Mouse (Mus musculus): ENCODE results near the gene Adra1b. TPM values are rescaled to one million over a fixed set of nuclear protein-coding genes. Genes with fewer than 3 reads are reported as not detected.

Adra1b gene
- polyA plus RNA-seq, 1 experiment = not detected

DNA sequence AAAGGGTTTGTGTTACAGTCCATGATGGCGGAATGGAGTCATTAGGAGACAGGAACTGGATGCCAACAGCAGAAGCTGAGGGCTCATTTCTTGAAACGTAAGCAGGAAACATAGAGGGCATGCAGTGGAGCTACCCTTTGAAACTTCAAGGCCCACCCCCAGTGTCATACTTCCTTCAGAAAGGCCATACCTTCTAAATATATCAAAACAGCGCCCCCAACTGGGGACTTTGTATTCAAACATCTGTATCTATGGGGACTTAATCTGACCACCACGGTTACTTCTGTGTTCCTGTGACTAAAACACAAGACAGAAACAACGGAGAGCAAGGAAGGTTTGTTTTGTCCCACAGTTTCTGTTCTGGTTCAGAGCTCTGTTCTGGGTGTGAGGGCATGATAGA lies 145.6 kb downstream of the Adra1b start:
- Histone ChIP-seq H3K27me3 (replicated peaks) (peaks cover 3% of the 10 kb centered on the region), H3K9me3 (no peaks in the 10 kb centered on the region), H3K4me1 (peaks cover 40% of the 10 kb centered on the region), H3K36me3 (replicated peaks; ENCODE audit: low read length) (no peaks in the 10 kb centered on the region), H3K4me3 (replicated peaks) (no peak overlapping the region)
- TF ChIP-seq FLI1 (IDR thresholded peaks at IDR 0.05; ENCODE audit: low read length) = no peak
- no peak for TF ChIP-seq GATA1 (IDR thresholded peaks at IDR 0.05; ENCODE audit: borderline replicate concordance, low read length)

DNA sequence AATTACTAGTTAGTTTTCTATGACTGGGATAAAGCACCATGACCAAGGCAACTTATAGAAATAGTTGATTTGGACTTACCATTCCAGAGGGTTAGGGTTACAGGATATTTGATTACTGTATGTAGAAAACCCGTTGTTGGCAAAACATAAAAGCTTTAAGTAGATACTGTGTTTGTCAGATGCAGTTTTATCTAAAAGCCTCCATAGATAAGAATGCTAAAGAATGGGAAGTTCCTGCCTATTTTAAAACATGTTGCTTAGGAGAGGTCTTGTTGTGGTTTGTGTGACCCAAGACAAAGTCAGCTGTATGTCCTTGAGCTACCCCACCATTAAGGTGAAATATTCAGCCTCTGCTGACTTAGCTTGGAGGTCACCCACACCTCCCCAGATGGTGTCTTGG lies 146.4 kb downstream of the Adra1b start:
- no peak overlapping the region for H3K4me3 ChIP-seq (replicated peaks)

DNA sequence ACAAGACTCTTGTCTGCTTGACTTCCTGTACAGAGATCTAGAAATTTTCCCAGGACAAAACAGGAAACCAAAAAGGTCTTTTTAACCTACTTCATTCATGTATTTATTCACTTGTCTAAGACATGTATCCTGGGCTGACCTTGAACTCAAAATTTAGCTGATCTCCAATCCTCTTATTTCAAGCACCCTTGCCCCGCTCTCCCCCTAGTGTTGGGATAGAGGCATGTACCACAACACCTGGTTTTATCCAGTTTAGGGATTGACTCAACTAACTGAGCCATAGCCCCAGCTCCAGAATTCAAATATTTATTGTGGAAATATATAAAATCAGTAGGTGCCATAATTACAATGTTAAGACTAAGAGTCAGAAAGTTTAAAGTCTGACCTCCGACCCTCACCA lies 149.5 kb downstream of the Adra1b start:
- Histone ChIP-seq H3K36me3 (replicated peaks; ENCODE audit: low read length) (no peaks in the 10 kb centered on the region), H3K4me3 (replicated peaks) (no peak overlapping the region), H3K9me3 (no peaks in the 10 kb centered on the region), H3K4me1 (peaks cover 48% of the 10 kb centered on the region), H3K27me3 (replicated peaks) (peaks cover 3% of the 10 kb centered on the region)
- TF ChIP-seq GATA1 (IDR thresholded peaks at IDR 0.05; ENCODE audit: borderline replicate concordance, low read length) (no peak), FLI1 (IDR thresholded peaks at IDR 0.05; ENCODE audit: low read length) (no peak)

More for the DNA sequence above, 146.4 kb downstream of the Adra1b start:
- TF ChIP-seq FLI1 (IDR thresholded peaks at IDR 0.05; ENCODE audit: low read length) (no peak), GATA1 (IDR thresholded peaks at IDR 0.05; ENCODE audit: borderline replicate concordance, low read length) (no peak)
- H3K27me3 ChIP-seq (replicated peaks) = peaks cover 3% of the 10 kb centered on the region
- no peaks in the 10 kb centered on the region for H3K9me3 ChIP-seq
- H3K36me3 ChIP-seq (replicated peaks; ENCODE audit: low read length) = no peaks in the 10 kb centered on the region
- H3K4me1 ChIP-seq = peaks cover 40% of the 10 kb centered on the region

DNA sequence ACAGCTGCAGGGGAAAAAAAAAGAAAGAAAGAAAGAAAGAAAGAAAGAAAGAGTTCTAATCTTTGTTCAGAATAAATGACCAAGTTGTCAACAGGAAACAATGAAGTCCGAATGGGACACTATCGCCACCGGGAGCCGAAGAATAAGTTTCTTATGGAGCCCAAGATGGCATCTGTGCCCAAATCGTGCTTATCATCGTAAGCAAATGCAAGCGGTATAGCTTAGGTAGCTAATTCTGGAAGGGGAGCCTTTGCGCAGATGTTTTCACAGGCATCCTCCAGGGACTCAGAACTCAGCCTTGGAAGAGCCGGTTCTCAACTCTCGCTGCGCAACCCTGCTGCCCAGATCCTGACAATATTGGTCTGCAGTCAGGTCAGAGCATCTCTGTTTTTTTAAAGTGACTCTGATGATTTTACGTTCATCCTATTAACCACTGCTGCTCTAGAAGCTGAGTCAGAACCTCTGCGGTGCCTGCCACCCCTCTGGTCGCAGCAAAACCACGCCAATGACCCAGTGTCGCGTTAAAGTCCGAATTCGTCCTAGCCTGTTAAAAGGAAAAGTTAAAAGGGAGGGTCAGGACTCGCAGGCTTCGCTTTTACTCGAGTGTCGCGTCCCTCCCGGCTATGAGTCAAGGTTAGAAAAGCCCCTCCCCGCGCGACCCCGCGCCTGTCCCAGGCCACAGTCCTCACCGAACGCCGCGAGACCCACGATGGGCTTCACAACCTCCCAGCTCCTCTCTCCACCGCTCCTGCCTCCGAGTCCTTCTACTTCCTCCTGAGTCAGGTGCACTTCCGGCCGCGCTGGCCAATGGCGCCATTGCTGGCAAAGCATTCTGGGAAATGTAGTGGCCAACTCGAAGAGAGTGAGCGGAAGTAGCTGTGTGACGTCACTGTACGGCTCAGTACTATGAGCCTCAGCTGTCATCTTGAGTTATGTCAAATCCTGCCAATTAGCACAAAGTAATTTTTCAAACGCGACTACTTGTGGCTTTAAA lies 153.5 kb downstream of the Adra1b start, which contains the start of gene Ttc1:
TSS of gene Ttc1 (minus strand) at position 776 of the 994 bp plus-strand sequence.
- H3K4me3 ChIP-seq (replicated peaks) = peak within 1 kb of the TSS; percentile 94
- TF ChIP-seq GATA1 (IDR thresholded peaks at IDR 0.05; ENCODE audit: borderline replicate concordance, low read length) = no peak
- peak; percentile 83 for TF ChIP-seq FLI1 (IDR thresholded peaks at IDR 0.05; ENCODE audit: low read length)

DNA sequence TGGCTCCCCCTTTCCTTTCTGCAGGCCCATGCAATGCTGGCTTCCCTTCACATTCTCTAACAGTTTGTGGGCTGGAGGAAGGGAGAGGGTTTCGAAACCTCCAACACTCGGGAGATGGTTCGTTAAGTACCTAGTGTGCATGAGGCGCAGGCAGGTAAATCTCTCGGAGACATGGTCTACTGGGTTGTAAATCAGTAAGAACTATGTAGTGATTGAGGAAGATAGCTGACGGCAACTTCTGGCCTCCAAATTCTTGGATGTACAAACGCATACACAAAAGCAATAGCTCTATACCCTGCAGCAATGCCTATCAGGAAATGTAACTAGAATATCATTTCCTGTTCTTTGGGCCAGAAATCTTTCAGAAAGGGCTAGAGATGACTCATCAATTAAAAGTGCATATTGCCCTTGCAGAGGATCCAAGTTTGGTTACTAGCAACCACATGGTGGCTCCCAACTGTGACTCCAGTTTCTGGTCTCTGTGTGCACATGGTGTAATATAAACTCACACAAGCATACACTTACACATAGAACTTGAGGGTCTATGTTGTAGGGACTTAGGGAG lies 172.2 kb downstream of the Adra1b start:
- H3K4me3 ChIP-seq (replicated peaks) = peak overlapping the region; percentile 80
- peaks cover 67% of the 10 kb centered on the region for H3K4me1 ChIP-seq
- no peaks in the 10 kb centered on the region for H3K27me3 ChIP-seq (replicated peaks)
- no peak for TF ChIP-seq GATA1 (IDR thresholded peaks at IDR 0.05; ENCODE audit: borderline replicate concordance, low read length)
- TF ChIP-seq FLI1 (IDR thresholded peaks at IDR 0.05; ENCODE audit: low read length) = no peak
- no peaks in the 10 kb centered on the region for H3K9me3 ChIP-seq
- peaks cover 87% of the 10 kb centered on the region for H3K36me3 ChIP-seq (replicated peaks; ENCODE audit: low read length)

More for the DNA sequence above, 153.5 kb downstream of the Adra1b start, which contains the start of gene Ttc1:
- Histone ChIP-seq H3K9me3 (no peaks in the 10 kb centered on the region), H3K27me3 (replicated peaks) (no peaks in the 10 kb centered on the region), H3K4me1 (peaks cover 58% of the 10 kb centered on the region), H3K36me3 (replicated peaks; ENCODE audit: low read length) (peaks cover 30% of the 10 kb centered on the region)

DNA sequence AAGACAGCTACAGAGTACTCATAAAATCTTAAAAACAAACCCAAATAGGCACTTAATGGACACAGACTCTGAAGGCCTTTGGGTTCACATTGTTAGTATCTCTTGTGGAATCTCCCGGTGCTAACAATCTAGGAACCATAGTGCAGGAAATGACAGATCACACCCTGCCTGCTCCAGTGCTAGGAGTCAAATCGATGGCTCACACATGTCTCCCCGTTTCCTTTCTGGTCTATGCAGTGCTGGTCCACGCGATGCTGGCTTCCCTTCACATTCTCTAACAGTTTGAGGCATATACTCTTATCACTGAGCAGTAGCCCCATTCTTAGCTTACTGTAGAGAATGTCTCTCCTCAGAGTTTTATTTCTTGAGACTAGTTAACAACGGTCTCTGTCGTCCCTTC lies 173.2 kb downstream of the Adra1b start:
- Histone ChIP-seq H3K27me3 (replicated peaks) (no peaks in the 10 kb centered on the region), H3K36me3 (replicated peaks; ENCODE audit: low read length) (peaks cover 86% of the 10 kb centered on the region), H3K9me3 (no peaks in the 10 kb centered on the region), H3K4me1 (peaks cover 74% of the 10 kb centered on the region), H3K4me3 (replicated peaks) (peak overlapping the region; percentile 76)
- TF ChIP-seq GATA1 (IDR thresholded peaks at IDR 0.05; ENCODE audit: borderline replicate concordance, low read length) (peak; percentile 85; the same call in 1 of the 3 replicates), FLI1 (IDR thresholded peaks at IDR 0.05; ENCODE audit: low read length) (no peak)

Other genes starting within 250 kb of the Adra1b start
- gene Pwwp2a, start 219.2 kb downstream of the Adra1b start, polyA plus RNA-seq (2012; ENCODE audit: insufficient read depth, low replicate concordance) = 2.3 and 12.6 TPM in 2 replicates
- gene Ttc1, start 153.2 kb downstream of the Adra1b start, polyA plus RNA-seq (2012; ENCODE audit: insufficient read depth, low replicate concordance) = 19.9 TPM in 1 of 2 replicates, not detected in the other

All from megakaryocyte, embryonic 14.5 days (primary cell).